Mouse (Mus musculus) lung, embryonic 14.5 days (tissue): ENCODE data around the gene Hoxa13. TPM values are rescaled to one million over a fixed set of nuclear protein-coding genes. Genes with fewer than 3 reads are reported as not detected.

ENCODE experiments used
- ATAC-seq: fragments of 200-750 bp; cut with Nextera tagmentation; 2 replicates; pipeline ENCODE4 v1.8.0; 2017; ENCODE audit warnings: mild to moderate bottlenecking, moderate TSS enrichment, moderate library complexity; ENCODE audit not compliant: insufficient read depth
- DNase-seq: peaks from one replicate; pipeline ENCODE4 v3.0.0-alpha.2; 2015
- H3K27ac ChIP-seq: fragments of 300-500 bp; sonication (generic); 2 replicates; pipeline ENCODE4 v1.5.1; 2014; ENCODE audit warnings: low read depth, mild to moderate bottlenecking, moderate library complexity
- H3K27me3 ChIP-seq: fragments of 300-500 bp; sonication (generic); 2 replicates; pipeline ENCODE4 v1.6.1; 2014; ENCODE audit warnings: low read length, control low read depth; ENCODE audit not compliant: insufficient read depth
- H3K36me3 ChIP-seq: fragments of 300-500 bp; sonication (generic); 2 replicates; pipeline ENCODE4 v1.6.1; 2014; ENCODE audit warnings: control low read depth; ENCODE audit not compliant: insufficient read depth
- H3K4me1 ChIP-seq: fragments of 300-500 bp; sonication (generic); 2 replicates; pipeline ENCODE4 v1.6.1; 2014; ENCODE audit warnings: antibody characterized with exemption, control low read depth; ENCODE audit not compliant: insufficient read depth
- H3K4me2 ChIP-seq: fragments of 300-500 bp; sonication (generic); 2 replicates; pipeline ENCODE4 v1.6.1; 2014; ENCODE audit warnings: mild to moderate bottlenecking
- H3K4me3 ChIP-seq: fragments of 300-500 bp; sonication (generic); 2 replicates; pipeline ENCODE4 v1.5.1; 2014; ENCODE audit warnings: low read depth, low read length
- H3K9ac ChIP-seq: fragments of 300-500 bp; sonication (generic); 2 replicates; pipeline ENCODE4 v1.6.1; 2014
- H3K9me3 ChIP-seq: fragments of 300-500 bp; sonication (generic); 2 replicates; pipeline ENCODE4 v1.6.1; 2016; ENCODE audit warnings: low read depth, low read length, control low read depth
- CTCF ChIP-seq: IDR thresholded peaks from 2 replicates; pipeline ENCODE4 v1.5.1; 2016; ENCODE audit warnings: antibody characterized with exemption, low read depth
- WGBS: fragments of 180-500 bp; shearing (Covaris S2); extraction: QIAGEN DNeasy Blood & Tissue Kit; methylation state at CpG from one replicate; pipeline ENCODE4 v1.1.7; 2014; 5-methylcytosine and 5-hydroxymethylcytosine counted together
- polyA plus RNA-seq: library from polyadenylated mRNA; unstranded; fragments of >200 nt; fragmentation: Nextera tagmentation; extraction: Ambion mirVana; gene quantifications from 2 replicates; pipeline ENCODE4 v1.2.1, GENCODE M21; 2014

Hoxa13 gene
- polyA plus RNA-seq, 1 experiment from 2014 or later, result not detected

DNA sequence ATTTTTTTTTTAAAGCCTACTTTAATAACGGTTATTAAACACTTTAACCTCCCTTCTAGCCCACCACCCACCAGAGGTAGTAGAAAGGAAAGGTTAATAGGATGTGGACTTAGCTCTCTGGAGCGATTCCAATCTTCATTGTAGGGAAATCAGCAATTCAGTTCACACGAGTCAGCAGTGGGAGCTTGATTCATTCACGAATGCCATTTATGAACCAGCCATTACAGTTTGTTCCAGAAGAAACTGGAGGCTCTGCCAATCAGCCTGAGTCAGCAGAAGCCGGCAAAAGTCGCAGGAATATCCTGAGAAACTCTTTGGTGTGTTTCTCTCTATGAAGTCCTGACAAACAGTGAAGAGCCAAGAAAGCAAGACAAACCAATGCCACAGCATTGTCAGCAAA lies 33.9 kb upstream of the Hoxa13 start:
- no peaks in the 10 kb centered on the region for H3K4me1 ChIP-seq
- H3K27ac ChIP-seq, result no peak overlapping the region
- 70% methylated on average over 6 of the region's 6 CpGs for WGBS
- DNase-seq (no peak), ATAC-seq (no peak)
- no peaks in the 10 kb centered on the region for H3K9me3 ChIP-seq
- H3K9ac ChIP-seq, result no peak overlapping the region
- peaks cover 43% of the 10 kb centered on the region for H3K27me3 ChIP-seq
- no peak overlapping the region for H3K4me3 ChIP-seq
- H3K4me2 ChIP-seq, result no peak overlapping the region
- TF ChIP-seq CTCF, result no peak
- no peaks in the 10 kb centered on the region for H3K36me3 ChIP-seq

DNA sequence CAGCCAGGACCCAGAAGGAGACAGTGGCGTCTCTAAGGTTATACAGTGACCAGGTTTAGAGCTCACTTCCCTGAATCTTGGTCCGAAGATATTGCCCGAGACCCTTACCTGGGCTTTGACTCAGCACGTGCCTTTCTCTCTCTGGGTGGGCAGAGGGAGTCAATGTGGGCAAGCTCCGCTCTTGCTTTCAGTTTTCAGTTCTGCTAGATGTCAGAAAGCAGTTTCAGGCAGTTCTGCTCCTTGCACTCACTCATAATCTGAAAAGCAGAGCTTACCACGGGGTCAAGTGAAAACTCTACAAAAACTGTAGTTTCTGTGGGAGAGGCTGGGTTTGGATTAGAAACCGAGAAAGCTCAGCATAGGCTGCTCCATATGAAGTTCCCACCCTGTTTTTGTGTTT lies 31.6 kb upstream of the Hoxa13 start:
- Histone ChIP-seq H3K27ac (no peak overlapping the region), H3K9me3 (no peaks in the 10 kb centered on the region), H3K4me1 (no peaks in the 10 kb centered on the region), H3K9ac (no peak overlapping the region), H3K4me2 (no peak overlapping the region), H3K4me3 (no peak overlapping the region), H3K27me3 (peaks cover 52% of the 10 kb centered on the region), H3K36me3 (no peaks in the 10 kb centered on the region)
- 58% methylated on average over 7 of the region's 7 CpGs for WGBS
- no peak for DNase-seq
- TF ChIP-seq CTCF, result no peak
- no peak for ATAC-seq

DNA sequence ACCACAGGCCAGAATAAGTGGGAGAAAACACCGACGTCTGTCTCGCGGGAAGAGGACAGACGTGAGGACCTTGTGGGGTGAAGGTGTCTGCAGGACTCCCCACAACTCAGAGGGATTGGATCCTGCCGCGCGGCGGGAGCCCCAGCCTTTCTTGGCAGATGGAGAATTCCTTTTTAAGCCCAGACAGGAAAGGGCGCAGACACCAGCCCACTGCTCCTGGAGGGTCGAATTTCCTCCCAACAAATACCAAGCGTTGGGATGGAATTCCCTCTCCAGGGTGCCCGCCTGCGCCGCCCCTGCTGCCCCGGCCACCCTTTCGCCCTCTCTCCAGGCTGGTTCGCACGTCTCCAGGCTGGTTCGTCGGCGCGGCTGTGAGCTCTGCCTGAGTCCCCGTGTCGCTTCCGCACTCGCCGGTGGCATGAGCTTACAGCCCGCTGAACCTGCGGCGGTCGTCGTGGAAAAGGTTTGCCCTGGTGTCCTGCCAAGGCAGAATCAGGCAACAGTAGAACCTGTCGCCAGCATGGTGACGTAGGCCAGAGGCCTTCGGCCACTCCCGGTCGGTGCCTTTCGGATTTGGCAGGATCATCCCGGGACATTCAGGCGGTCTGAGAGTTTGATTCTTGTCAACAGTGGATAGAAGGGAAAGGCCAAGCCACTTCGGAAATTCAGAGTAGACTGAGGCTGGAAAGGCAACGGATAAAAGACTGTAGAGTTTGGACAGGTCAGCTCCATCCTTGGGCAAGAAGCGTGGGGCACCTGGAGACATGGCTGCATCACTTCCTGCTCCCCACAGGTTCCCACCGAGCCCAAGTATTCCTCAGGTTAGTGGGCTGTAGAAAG lies 30.6 kb upstream of the Hoxa13 start:
- Histone ChIP-seq H3K27ac (no peak overlapping the region), H3K36me3 (no peaks in the 10 kb centered on the region), H3K9me3 (no peaks in the 10 kb centered on the region), H3K4me3 (peak overlapping the region; percentile 37), H3K4me2 (peak overlapping the region; percentile 64), H3K27me3 (peaks cover 57% of the 10 kb centered on the region), H3K9ac (no peak overlapping the region), H3K4me1 (no peaks in the 10 kb centered on the region)
- no peak for ATAC-seq
- peak; percentile 64 for DNase-seq
- TF ChIP-seq CTCF, result no peak
- 2% methylated on average over 45 of the region's 45 CpGs for WGBS

DNA sequence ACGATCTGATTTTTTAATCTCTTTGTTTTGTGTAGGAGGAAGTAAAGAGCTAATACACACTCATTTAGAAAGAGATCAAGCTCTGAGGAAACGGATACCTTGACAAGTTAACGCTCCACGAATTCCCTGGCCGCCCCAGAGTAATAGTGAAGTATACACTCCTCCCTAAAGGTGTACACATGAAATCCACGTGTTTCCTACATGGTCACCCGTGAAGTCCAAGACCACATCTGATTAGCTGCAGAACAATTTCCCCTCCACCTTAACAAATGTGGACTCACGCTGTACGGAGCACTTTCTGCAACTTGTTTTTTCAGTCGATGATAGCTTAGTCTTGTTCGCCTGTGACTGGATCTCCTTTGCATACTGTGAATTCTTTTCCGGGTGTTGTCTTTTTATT lies 29.5 kb upstream of the Hoxa13 start:
- TF ChIP-seq CTCF, result no peak
- H3K36me3 ChIP-seq, result no peaks in the 10 kb centered on the region
- H3K4me2 ChIP-seq, result no peak overlapping the region
- DNase-seq (no peak), ATAC-seq (no peak)
- H3K27me3 ChIP-seq, result peaks cover 63% of the 10 kb centered on the region
- no peaks in the 10 kb centered on the region for H3K4me1 ChIP-seq
- no peak overlapping the region for H3K4me3 ChIP-seq
- no peak overlapping the region for H3K27ac ChIP-seq
- H3K9me3 ChIP-seq, result no peaks in the 10 kb centered on the region
- H3K9ac ChIP-seq, result no peak overlapping the region
- WGBS, result 19% methylated on average over 12 of the region's 12 CpGs

DNA sequence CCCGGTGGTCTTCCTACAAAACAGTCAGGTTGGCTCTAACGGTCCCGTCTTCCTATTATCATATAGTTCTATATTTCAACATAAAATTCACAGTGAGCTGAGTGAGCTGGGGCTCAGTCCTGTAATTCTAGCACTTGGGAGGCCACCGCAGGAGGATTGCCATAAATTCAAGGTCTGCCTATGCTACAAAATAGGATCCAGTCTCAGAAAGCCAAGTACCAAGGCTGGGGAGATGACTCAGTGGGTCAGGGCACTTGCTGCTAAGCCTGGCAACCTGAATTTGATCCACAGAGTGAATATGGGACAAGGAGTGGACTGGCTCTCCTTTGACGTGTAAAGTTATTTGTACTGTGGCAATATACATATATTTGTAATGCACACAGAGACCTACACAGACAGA lies 23.2 kb upstream of the Hoxa13 start:
- H3K4me2 ChIP-seq, result no peak overlapping the region
- whole genome bisulfite sequencing, result 82% methylated on average over 5 of the region's 5 CpGs
- H3K27me3 ChIP-seq, result peaks cover 17% of the 10 kb centered on the region

DNA sequence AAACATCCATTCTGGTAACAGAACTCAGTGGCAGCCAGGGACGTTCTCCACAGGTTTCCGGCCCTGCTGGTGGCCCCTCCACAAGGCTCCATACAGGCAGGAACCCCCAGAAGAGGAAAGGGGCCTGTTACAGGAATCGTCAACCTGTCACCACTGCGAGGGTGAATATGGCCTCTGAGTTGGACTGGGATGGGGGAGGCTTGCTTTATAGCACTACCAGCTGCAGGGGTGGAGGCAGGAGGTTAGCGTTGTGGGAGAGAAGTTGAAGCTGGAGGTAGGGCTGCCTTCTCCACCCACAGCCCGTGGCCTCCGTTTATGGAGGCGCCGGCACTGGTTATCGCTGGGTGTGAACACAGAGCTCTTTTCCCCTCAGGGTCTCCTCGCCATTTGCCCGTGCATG lies 20.4 kb upstream of the Hoxa13 start:
- H3K4me2 ChIP-seq, result no peak overlapping the region
- H3K27ac ChIP-seq, result no peak overlapping the region
- no peaks in the 10 kb centered on the region for H3K9me3 ChIP-seq
- ATAC-seq (no peak), DNase-seq (no peak)
- H3K9ac ChIP-seq, result no peak overlapping the region
- no peaks in the 10 kb centered on the region for H3K36me3 ChIP-seq
- no peak overlapping the region for H3K4me3 ChIP-seq
- TF ChIP-seq CTCF, result no peak
- H3K4me1 ChIP-seq, result no peaks in the 10 kb centered on the region
- 55% methylated on average over 12 of the region's 12 CpGs for WGBS
- peaks cover 30% of the 10 kb centered on the region for H3K27me3 ChIP-seq

More for the DNA sequence above, 23.2 kb upstream of the Hoxa13 start:
- no peaks in the 10 kb centered on the region for H3K36me3 ChIP-seq
- no peaks in the 10 kb centered on the region for H3K4me1 ChIP-seq
- no peak overlapping the region for H3K27ac ChIP-seq
- H3K4me3 ChIP-seq, result no peak overlapping the region
- DNase-seq, result no peak
- no peak for ATAC-seq
- H3K9me3 ChIP-seq, result no peaks in the 10 kb centered on the region
- H3K9ac ChIP-seq, result no peak overlapping the region
- no peak for TF ChIP-seq CTCF

GRCm38 (mm10) chr6:52276920-52277319 lies 16.2 kb upstream of the Hoxa13 start:
- DNase-seq, result no peak
- Histone ChIP-seq H3K9ac (no peak overlapping the region), H3K27ac (no peak overlapping the region), H3K4me3 (no peak overlapping the region), H3K27me3 (peaks cover 66% of the 10 kb centered on the region), H3K4me1 (no peaks in the 10 kb centered on the region), H3K9me3 (no peaks in the 10 kb centered on the region), H3K36me3 (no peaks in the 10 kb centered on the region), H3K4me2 (no peak overlapping the region)
- 9% methylated on average over 5 of the region's 5 CpGs for WGBS
- no peak for ATAC-seq
- TF ChIP-seq CTCF, result no peak

DNA sequence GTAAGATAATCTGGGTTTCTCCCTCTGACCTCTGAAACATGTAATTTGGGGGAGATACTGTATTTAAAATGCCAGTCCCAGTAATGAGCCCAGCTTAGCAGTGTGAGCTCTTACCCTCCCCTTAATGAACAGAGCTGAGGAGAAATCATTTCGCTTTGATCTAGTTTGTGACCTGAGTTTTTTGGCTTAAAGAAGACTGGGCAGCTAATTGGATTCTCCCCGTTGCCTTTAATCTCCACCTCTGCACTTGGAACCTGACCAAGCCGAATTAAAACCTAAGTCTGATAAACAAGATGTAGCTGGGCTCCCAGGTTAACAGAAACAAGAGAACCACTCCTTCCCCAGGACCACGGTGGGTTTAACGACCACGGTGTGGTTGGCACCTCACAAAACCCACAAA lies 15.7 kb upstream of the Hoxa13 start:
- H3K9me3 ChIP-seq, result no peaks in the 10 kb centered on the region
- ATAC-seq (no peak), DNase-seq (no peak)
- H3K27me3 ChIP-seq, result peaks cover 71% of the 10 kb centered on the region
- no peak for TF ChIP-seq CTCF
- no peaks in the 10 kb centered on the region for H3K36me3 ChIP-seq
- H3K4me3 ChIP-seq, result no peak overlapping the region
- H3K9ac ChIP-seq, result no peak overlapping the region
- no peak overlapping the region for H3K4me2 ChIP-seq
- no peaks in the 10 kb centered on the region for H3K4me1 ChIP-seq
- H3K27ac ChIP-seq, result no peak overlapping the region
- WGBS, result 5% methylated on average over 6 of the region's 6 CpGs
